Mouse (Mus musculus): ENCODE measurements around the gene Ppil2. TPM values are rescaled to one million over a fixed set of nuclear protein-coding genes. Genes with fewer than 3 reads are reported as not detected.

Gene Ppil2
- polyA plus RNA-seq, 1 experiment from 2014 or later, result 149 TPM

- H3K4me2 ChIP-seq, result no peak overlapping the region
- ATAC-seq (ENCODE audit: insufficient number of reproducible peaks, insufficient read depth, low FRiP score, low TSS enrichment, low read depth), result no peak
- 86% methylated on average over 2 of the region's 2 CpGs for WGBS
Measured at GRCm38 (mm10) chr16:17067552-17067951, 43.5 kb downstream of the Ppil2 start.

GRCm38 (mm10) chr16:17062338-17062737 lies 48.7 kb downstream of the Ppil2 start:
- no peaks in the 10 kb centered on the region for H3K27me3 ChIP-seq
- H3K9me3 ChIP-seq, result no peaks in the 10 kb centered on the region
- H3K4me1 ChIP-seq (replicated peaks), result no peaks in the 10 kb centered on the region
- no peaks in the 10 kb centered on the region for H3K36me3 ChIP-seq
- H3K4me2 ChIP-seq, result no peak overlapping the region
- WGBS, result 61% methylated on average over 1 of the region's 1 CpGs
- no peak overlapping the region for H3K9ac ChIP-seq (replicated peaks)
- no peak overlapping the region for H3K27ac ChIP-seq
- H3K4me3 ChIP-seq (replicated peaks), result no peak overlapping the region
- no peak for ATAC-seq (ENCODE audit: insufficient number of reproducible peaks, insufficient read depth, low FRiP score, low TSS enrichment, low read depth)

More at GRCm38 (mm10) chr16:17067552-17067951, 43.5 kb downstream of the Ppil2 start:
- H3K27ac ChIP-seq, result no peak overlapping the region
- peaks cover 8% of the 10 kb centered on the region for H3K4me1 ChIP-seq (replicated peaks)
- H3K36me3 ChIP-seq, result no peaks in the 10 kb centered on the region; the same call in 1 of the 2 replicates
- H3K9me3 ChIP-seq, result no peaks in the 10 kb centered on the region
- no peaks in the 10 kb centered on the region for H3K27me3 ChIP-seq
- H3K9ac ChIP-seq (replicated peaks), result no peak overlapping the region
- H3K4me3 ChIP-seq (replicated peaks), result no peak overlapping the region

DNA sequence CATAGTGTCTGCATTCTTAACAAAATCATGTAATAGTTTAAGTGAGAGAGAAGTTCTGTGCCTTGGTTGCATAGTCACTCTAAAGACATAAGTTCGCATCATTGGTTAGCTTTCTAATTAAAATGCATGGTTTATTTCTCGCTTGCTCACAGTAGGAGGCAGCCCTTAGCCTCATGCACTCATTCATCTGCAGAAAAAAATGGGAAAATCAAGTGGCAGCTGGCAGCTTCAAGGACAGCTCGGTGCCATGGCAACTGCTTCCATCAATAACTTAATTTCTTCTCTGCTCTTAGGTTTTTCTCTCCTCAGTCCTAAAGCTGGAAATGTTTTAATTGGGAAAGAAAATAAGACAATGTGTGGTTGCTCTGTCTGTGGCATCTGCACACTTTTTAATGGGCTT lies 55.5 kb downstream of the Ppil2 start:
- no peak for ATAC-seq (ENCODE audit: insufficient number of reproducible peaks, insufficient read depth, low FRiP score, low TSS enrichment, low read depth)
- no peaks in the 10 kb centered on the region for H3K9me3 ChIP-seq

DNA sequence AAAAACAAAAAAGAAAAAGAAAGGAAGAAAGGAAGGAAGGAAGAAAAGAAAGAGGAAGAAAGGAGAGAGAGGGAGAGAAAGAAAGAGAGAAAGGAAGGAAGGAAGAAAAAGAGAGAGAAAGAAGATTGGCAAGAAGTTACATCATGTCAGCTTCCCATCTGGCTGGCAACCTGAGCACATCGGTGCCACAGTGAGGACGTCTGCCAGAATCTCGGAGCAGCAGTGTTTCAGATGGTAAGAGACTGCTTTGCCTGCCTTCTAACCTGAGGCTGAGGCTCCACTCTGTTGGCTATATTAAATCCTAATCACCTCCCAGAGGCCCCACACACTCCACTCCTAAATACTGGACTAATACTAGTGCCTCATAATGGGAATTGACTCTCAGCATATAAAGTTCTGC lies 57.2 kb downstream of the Ppil2 start:
- Histone ChIP-seq H3K4me1 (replicated peaks) (no peaks in the 10 kb centered on the region), H3K4me2 (no peak overlapping the region), H3K27ac (no peak overlapping the region), H3K9me3 (no peaks in the 10 kb centered on the region), H3K27me3 (no peaks in the 10 kb centered on the region), H3K9ac (replicated peaks) (no peak overlapping the region), H3K4me3 (replicated peaks) (no peak overlapping the region), H3K36me3 (peaks cover 6% of the 10 kb centered on the region)
- WGBS, result 70% methylated on average over 3 of the region's 3 CpGs
- ATAC-seq (ENCODE audit: insufficient number of reproducible peaks, insufficient read depth, low FRiP score, low TSS enrichment, low read depth), result no peak

More for the DNA sequence above, 55.5 kb downstream of the Ppil2 start:
- Histone ChIP-seq H3K27ac (no peak overlapping the region), H3K4me1 (replicated peaks) (no peaks in the 10 kb centered on the region), H3K9ac (replicated peaks) (no peak overlapping the region), H3K36me3 (no peaks in the 10 kb centered on the region; the same call in 1 of the 2 replicates), H3K4me2 (no peak overlapping the region), H3K4me3 (replicated peaks) (no peak overlapping the region), H3K27me3 (no peaks in the 10 kb centered on the region)
- 79% methylated on average over 3 of the region's 3 CpGs for WGBS

DNA sequence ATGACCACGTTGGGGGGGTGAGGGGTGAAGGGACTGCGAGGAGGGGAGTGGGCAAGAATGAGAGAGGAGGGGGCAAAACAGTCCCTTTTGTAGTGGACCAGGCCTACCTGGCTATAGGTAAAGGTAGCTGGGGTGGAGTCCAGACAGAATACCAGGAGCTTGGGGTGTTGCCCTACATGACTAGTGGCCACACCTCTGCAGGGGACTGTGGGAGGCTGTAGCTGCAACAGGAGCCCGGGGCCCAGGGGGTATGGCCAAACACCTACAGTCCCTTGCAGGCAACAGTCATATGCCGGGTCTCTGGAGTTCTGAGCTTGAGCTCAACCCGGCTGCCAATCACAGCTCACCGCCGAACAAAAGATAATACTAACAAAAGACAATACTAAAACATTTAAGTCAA lies 59.0 kb downstream of the Ppil2 start:
- ATAC-seq (ENCODE audit: insufficient number of reproducible peaks, insufficient read depth, low FRiP score, low TSS enrichment, low read depth), result peak; percentile 12; the same call in 1 of the 2 replicates
- no peaks in the 10 kb centered on the region for H3K27me3 ChIP-seq
- H3K4me3 ChIP-seq (replicated peaks), result no peak overlapping the region
- no peak overlapping the region for H3K4me2 ChIP-seq
- H3K4me1 ChIP-seq (replicated peaks), result no peaks in the 10 kb centered on the region
- 75% methylated on average over 7 of the region's 7 CpGs for WGBS
- no peak overlapping the region for H3K9ac ChIP-seq (replicated peaks)
- H3K36me3 ChIP-seq, result peaks cover 22% of the 10 kb centered on the region
- no peak overlapping the region for H3K27ac ChIP-seq
- H3K9me3 ChIP-seq, result no peaks in the 10 kb centered on the region

- no peak overlapping the region for H3K9ac ChIP-seq (replicated peaks)
- H3K27me3 ChIP-seq, result no peaks in the 10 kb centered on the region
- no peak overlapping the region for H3K4me2 ChIP-seq
- 88% methylated on average over 1 of the region's 1 CpGs for WGBS
- H3K36me3 ChIP-seq, result peaks cover 36% of the 10 kb centered on the region
- H3K4me3 ChIP-seq (replicated peaks), result no peak overlapping the region
- H3K4me1 ChIP-seq (replicated peaks), result no peaks in the 10 kb centered on the region
- no peaks in the 10 kb centered on the region for H3K9me3 ChIP-seq
- no peak overlapping the region for H3K27ac ChIP-seq
- no peak for ATAC-seq (ENCODE audit: insufficient number of reproducible peaks, insufficient read depth, low FRiP score, low TSS enrichment, low read depth)
Measured at GRCm38 (mm10) chr16:17049886-17050285, 61.2 kb downstream of the Ppil2 start.

GRCm38 (mm10) chr16:17045287-17045686 lies 65.8 kb downstream of the Ppil2 start:
- H3K4me1 ChIP-seq (replicated peaks), result no peaks in the 10 kb centered on the region
- 81% methylated on average over 3 of the region's 3 CpGs for WGBS
- no peak overlapping the region for H3K27ac ChIP-seq
- H3K9me3 ChIP-seq, result no peaks in the 10 kb centered on the region
- H3K4me3 ChIP-seq (replicated peaks), result no peak overlapping the region
- H3K9ac ChIP-seq (replicated peaks), result no peak overlapping the region
- H3K36me3 ChIP-seq, result peaks cover 82% of the 10 kb centered on the region
- ATAC-seq (ENCODE audit: insufficient number of reproducible peaks, insufficient read depth, low FRiP score, low TSS enrichment, low read depth), result no peak
- H3K27me3 ChIP-seq, result no peaks in the 10 kb centered on the region
- H3K4me2 ChIP-seq, result no peak overlapping the region

GRCm38 (mm10) chr16:17044320-17044719 lies 66.7 kb downstream of the Ppil2 start:
- Histone ChIP-seq H3K9ac (replicated peaks) (no peak overlapping the region), H3K4me3 (replicated peaks) (no peak overlapping the region), H3K27ac (no peak overlapping the region), H3K4me2 (no peak overlapping the region), H3K4me1 (replicated peaks) (no peaks in the 10 kb centered on the region), H3K9me3 (no peaks in the 10 kb centered on the region), H3K27me3 (no peaks in the 10 kb centered on the region), H3K36me3 (peaks cover 86% of the 10 kb centered on the region)
- no peak for ATAC-seq (ENCODE audit: insufficient number of reproducible peaks, insufficient read depth, low FRiP score, low TSS enrichment, low read depth)
- 84% methylated on average over 3 of the region's 3 CpGs for WGBS

DNA sequence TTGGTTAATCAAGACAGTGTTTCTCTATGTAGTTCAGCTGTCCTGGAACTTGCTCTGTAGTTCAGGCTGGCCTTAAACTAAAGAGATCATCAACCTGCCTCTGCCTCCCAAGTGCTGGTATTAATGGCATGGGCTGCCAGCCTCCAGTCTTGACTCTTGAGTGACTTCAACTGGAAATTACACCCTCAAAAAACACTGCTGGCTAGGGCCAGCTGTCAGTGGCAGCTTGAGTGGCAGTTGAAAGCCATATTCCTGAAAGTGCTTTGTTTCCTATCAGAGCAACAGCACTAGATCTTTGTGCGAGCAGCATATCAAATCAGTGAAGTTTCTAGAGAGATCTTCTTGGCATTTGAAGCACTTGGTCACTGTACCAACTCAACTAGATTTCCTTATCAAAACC lies 69.6 kb downstream of the Ppil2 start:
- Histone ChIP-seq H3K9ac (replicated peaks) (no peak overlapping the region), H3K36me3 (peaks cover 92% of the 10 kb centered on the region), H3K27ac (no peak overlapping the region), H3K9me3 (no peaks in the 10 kb centered on the region), H3K27me3 (no peaks in the 10 kb centered on the region), H3K4me1 (replicated peaks) (no peaks in the 10 kb centered on the region), H3K4me3 (replicated peaks) (no peak overlapping the region), H3K4me2 (no peak overlapping the region)
- WGBS, result 98% methylated on average over 1 of the region's 1 CpGs
- no peak for ATAC-seq (ENCODE audit: insufficient number of reproducible peaks, insufficient read depth, low FRiP score, low TSS enrichment, low read depth)

DNA sequence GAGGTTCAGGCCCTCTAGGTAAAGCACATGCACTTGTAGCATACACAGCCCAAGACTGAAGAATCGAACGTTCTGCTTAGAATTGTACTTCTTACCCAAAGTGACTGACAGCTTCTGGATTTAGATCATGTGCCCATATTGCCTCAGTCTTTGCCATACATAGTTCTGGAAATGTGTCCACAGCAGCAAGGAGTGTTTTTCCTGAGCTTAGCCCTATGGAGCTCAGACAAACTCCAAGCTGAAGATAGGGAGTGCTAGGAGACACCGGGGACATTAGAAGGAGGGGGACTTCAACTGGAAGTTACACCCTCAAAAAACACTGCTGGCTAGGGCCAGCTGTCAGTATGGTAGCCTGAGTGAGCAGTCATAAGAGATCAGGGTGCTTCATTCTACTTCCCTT lies 70.3 kb downstream of the Ppil2 start:
- no peak overlapping the region for H3K4me2 ChIP-seq
- no peaks in the 10 kb centered on the region for H3K4me1 ChIP-seq (replicated peaks)
- WGBS, result over 99% methylated on average over 3 of the region's 3 CpGs
- H3K36me3 ChIP-seq, result peaks cover 95% of the 10 kb centered on the region
- no peak overlapping the region for H3K9ac ChIP-seq (replicated peaks)
- no peak overlapping the region for H3K4me3 ChIP-seq (replicated peaks)
- ATAC-seq (ENCODE audit: insufficient number of reproducible peaks, insufficient read depth, low FRiP score, low TSS enrichment, low read depth), result no peak
- H3K27me3 ChIP-seq, result no peaks in the 10 kb centered on the region
- no peaks in the 10 kb centered on the region for H3K9me3 ChIP-seq
- H3K27ac ChIP-seq, result no peak overlapping the region
